Mouse (Mus musculus) Muller cell, postnatal 12 days (primary cell): ENCODE data around the gene Nhp2.
"Not testable (repeated sequence)": the region's sequence is repeated elsewhere in the genome, so short reads cannot be mapped to it uniquely, and the experiment has no call there.

Source experiments
- DNase-seq: peaks from one replicate; pipeline ENCODE4 v3.0.0-alpha.2; 2015; ENCODE audit errors: inconsistent ontology term

Nhp2 gene

GRCm38 (mm10) chr11:51606447-51607095, 13.0 kb upstream of the Nhp2 start, which contains the start of gene Hnrnpab:
Gene Hnrnpab (minus strand): TSS chr11:51606847.
- peak; percentile 96 for DNase-seq

- no peak for DNase-seq
Measured at GRCm38 (mm10) chr11:51607096-51607738, 12.3 kb upstream of the Nhp2 start.

DNA sequence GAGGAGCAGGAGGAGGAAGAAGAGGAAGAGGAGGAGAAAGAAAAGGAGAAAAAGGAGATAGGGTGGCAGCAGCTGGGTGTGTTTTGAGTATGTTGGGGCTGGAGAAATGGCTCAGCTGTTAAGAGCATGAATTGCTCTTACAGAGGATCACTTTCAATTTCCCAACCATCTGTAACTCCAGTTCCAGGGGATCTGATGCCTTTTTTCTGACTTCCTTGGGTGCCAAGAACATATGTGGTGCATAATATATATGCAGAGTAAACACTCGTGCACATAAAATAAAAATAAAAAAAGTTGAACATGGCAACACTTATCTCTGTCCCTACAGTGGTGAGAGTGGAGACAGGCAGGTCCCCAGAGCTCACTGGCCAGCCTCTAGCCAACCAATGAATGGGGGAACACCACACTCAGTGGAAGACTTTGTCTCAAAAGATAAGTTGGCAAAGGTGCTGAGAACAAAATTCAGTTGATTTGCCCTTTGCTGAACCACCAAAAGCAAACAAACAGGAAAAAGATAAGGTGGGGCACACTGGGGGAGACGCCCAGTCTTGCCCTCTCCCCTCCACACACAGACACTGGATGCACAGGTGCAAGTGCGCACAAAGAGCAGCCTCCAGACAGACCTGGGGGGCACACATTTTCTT, 10.1 kb upstream of the Nhp2 start:
- DNase-seq = no peak

GRCm38 (mm10) chr11:51609940-51610339, 9.6 kb upstream of the Nhp2 start:
- DNase-seq = not testable (repeated sequence)

- DNase-seq = no peak
Measured at GRCm38 (mm10) chr11:51614256-51614655, 5.3 kb upstream of the Nhp2 start.

DNA sequence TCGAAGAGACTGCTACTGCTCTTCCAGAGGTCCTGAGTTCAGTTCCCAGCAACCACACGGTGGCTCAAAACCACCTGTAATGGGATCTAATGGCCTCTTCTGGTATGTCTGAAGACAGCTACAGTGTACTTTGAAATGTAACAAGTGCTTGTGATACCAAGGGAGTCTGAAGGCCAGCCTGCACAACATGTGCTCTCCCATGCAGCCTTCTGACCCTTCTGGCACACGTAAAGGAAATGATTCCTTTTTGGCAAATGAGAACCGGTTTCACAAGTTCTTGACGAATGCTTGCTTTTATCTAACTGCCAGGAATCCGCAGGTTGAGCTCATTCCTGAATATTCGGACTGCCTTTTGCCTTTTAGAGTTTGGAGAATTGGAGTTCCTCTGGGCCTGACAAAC, 4.4 kb upstream of the Nhp2 start:
- DNase-seq = no peak

DNA sequence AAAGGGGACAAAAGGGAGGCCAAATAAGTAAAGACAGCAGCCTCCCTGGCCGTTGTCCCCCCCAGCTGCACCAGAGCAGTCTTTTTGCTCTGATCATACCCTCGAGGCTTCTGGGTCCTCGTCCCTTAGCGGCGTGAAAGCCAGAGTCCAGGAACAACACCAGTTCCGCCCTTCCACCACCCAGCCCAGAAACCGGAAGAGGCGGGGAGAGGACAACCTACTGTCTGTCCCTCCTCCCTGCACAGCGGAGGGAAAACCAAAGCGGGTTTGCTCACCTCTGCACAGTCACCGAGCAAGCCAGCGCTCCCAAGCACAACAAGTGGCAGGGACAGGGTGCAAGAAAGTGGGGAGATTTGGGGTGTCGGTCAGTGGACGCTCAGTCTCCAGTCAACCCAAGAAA, 3.9 kb upstream of the Nhp2 start:
- DNase-seq = peak; percentile 73

- not testable (repeated sequence) for DNase-seq
Measured at GRCm38 (mm10) chr11:51616113-51616512, 3.4 kb upstream of the Nhp2 start.

- peak; percentile 31 for DNase-seq
Measured at GRCm38 (mm10) chr11:51617693-51618092, 1.8 kb upstream of the Nhp2 start.

- no peak for DNase-seq
Measured at GRCm38 (mm10) chr11:51618894-51619408, 584 bp upstream of the Nhp2 start.

DNA sequence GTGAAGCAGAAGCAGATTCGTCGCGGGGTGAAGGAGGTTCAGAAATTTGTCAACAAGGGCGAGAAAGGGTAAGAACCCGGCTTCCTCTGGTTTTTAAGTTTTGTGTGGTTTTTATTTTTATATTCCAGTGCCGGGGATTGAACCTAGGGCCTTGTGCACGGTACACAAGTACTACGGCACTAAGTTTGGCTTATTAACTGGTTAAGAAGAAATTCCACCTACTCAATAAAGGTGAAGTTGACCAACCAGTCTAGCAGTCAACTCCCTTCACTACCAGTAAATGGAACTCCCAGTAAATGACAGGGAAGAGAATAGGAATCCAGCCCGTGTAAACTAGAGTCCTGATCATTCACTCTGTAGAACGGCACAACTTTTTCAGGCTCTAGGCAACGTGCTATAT, 549 bp downstream of the Nhp2 start:
- DNase-seq = no peak

- no peak for DNase-seq
Measured at GRCm38 (mm10) chr11:51621776-51622175, 2.2 kb downstream of the Nhp2 start.

DNA sequence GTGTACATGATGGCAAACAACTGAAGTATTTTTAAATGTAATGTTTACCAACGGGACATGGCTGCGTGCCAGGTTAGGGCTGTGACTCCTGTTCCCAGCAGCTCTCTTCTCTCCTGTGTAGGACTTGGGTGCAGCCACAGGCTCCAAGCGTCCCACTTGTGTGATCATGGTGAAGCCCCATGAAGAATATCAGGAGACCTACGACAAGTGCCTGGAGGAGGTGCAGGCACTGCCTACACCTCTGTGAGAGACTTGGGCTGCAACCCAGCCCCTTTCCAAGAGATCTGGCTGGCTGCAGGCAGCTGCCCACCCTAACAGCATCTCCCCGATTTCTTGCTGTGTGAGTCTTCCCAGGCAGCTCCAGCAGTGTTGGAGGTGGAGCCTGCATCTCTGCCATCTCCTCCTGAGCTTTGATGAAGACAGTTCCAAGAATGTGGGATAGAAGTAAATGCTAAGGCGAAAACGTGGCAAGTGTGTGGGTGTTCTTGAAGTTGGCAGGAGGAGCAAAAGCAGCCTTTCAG, 3.5 kb downstream of the Nhp2 start:
- DNase-seq = no peak

DNA sequence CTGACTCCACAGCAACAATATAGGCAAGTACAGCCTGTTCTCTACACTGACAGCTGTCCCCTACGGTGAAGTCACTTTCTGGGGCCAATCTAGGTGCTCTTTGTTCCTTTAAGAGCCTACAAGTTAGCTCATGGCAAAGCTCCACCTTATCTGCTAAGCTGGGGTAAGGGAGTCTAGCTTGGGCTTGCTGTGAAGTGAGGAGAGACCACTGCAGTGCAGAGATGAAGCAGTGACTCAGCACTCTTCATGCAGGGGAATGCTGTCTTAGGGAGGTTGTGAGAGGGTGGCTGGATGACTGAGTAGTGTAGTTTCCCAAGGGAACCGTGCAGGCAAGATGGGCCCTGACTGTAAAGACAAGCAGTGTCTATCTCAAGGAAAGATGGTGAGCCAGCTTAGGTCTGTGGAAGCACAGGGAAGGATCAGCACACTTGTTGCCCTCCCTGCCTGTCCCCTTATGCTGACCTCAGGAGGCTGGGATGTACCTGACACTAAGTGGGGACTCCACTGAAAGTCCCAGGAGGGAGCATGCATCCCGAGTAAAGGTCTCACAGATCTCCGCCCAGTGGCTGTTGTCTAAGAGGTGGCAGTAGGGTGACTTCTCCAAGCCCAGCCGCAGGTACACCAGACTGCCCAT, 5.8 kb downstream of the Nhp2 start:
- no peak for DNase-seq

GRCm38 (mm10) chr11:51627425-51627824, 7.9 kb downstream of the Nhp2 start:
- no peak for DNase-seq

GRCm38 (mm10) chr11:51627907-51628306, 8.4 kb downstream of the Nhp2 start:
- DNase-seq = no peak

DNA sequence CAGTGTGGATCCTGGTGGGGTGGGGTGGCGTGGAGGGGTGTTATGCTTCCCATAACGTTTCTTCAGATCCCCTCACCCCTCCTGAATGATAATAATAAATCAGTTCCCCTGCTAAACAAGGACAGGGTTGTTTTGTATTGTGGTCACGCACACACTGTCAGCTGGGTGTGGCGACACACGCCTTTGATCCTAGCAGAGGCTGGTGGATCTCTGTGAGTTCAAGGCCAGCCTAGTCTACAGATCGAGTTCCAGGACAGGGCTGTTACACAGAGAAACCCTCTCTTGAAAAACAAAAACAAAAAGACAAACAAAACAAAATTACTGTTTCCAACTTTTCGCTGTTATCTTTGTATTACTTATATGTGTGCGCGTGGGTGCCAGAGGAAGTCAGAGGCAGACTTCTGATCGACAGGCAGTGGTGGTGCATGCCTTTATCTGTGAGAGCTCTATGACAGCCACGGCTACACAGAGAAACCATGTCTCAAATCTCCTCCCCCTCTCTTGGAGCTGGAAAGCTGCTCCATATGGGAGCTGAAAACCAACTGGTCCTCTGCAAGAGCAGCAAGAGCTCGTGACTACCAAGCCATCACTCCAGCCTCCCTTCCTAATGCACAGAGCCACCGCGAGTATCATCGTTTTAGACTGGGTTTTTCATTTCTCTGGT, 10.2 kb downstream of the Nhp2 start:
- DNase-seq = no peak

DNA sequence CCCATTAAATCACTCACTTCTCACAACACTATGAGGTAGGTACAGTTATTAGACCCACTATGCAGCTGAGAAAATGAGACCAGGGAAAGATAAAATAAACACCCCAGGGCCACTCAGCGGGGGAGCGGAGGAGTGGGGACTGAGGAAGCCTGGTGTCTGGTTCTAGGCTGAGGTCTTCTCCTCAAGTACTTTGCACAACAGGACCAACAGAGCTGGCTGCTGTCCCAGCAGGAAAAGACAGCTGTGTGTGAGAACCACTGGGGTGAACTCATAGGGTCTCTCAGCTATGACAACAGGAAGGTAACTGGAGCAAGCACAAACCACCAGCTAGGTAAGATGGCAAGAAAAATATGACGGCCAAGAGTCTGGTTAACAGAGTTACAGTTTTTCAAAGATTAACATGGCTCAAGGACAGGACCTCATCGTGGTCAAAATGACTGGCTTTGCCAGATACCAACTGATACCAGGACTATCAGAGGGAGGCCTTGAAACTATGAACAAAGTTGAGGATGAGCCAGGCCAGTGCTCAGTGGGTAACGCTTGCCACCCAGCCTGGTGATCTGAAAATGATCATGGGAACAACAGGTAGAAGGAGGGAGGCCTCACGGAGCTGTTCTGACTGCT, 12.7 kb downstream of the Nhp2 start:
- DNase-seq = no peak

- DNase-seq = not testable (repeated sequence)
Measured at GRCm38 (mm10) chr11:51633200-51633599, 13.7 kb downstream of the Nhp2 start.

- DNase-seq = no peak
Measured at GRCm38 (mm10) chr11:51633721-51634120, 14.2 kb downstream of the Nhp2 start.

DNA sequence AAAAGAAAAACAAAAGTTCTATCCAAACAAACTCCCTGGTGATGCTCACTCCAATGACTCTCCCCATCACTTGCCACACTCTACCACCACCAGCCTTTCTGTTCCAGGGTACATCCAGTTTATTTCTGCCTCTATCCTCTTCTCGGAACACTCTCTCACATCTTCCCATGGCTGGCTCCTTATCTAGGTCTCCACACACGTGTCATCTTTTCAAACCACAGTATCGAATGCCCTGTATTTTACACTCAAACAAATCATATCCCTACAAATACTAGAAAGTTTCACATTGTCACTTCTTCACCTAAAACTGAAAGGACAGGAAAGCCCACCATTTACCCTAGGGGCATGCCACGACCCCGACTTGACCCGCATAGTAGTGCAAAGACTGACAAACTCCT, 15.6 kb downstream of the Nhp2 start:
- DNase-seq = peak; percentile 6
